ENCODE assay signal across 8 mouse cellular contexts in genomic region chr11:72689551-72690510, GRCm38 (mm10). TPM values are rescaled to one million over a fixed set of nuclear protein-coding genes. Genes with fewer than 3 reads are reported as not detected.
A peak's percentile ranks its signal among the peaks of the same experiment; 100 is the strongest.
DNase-seq lines count a peak whose midpoint lies in the region; ATAC-seq lines count a peak whose summit lies in the region.

Gene Ankfy1, plus strand, starts transcription at chr11:72690006.

- ATAC-seq in forebrain, embryonic 14.5 days: peak; percentile 98
- peak; percentile 98 for ATAC-seq in neural tube, embryonic 15.5 days (ENCODE audit: low FRiP score)

- intact Hi-C loops in heart, postnatal 14 days (cut with DNase I): loop anchor here (5.0 kb wide), 1 partner anchor 83 kb away; the partner anchor contains the start of gene Ube2g1

- peaks cover 12% of the 10 kb centered on the region for H3K4me1 ChIP-seq in forebrain, embryonic 14.5 days (ENCODE audit: control insufficient read depth, insufficient read depth, low read length)
- H3K4me1 ChIP-seq in neural tube, embryonic 15.5 days: peaks cover 32% of the 10 kb centered on the region

- H3K9me3 ChIP-seq in forebrain, embryonic 14.5 days (replicated peaks; ENCODE audit: control insufficient read depth, low read length): no peaks in the 10 kb centered on the region
- no peaks in the 10 kb centered on the region for H3K9me3 ChIP-seq in neural tube, embryonic 15.5 days (replicated peaks)

- peak; percentile 95 for DNase-seq in ES-CJ7 (ENCODE audit: low read depth, low spot score)
- DNase-seq in cerebellum, adult 11 months: peak; percentile 90
- DNase-seq in forebrain, embryonic 14.5 days (ENCODE audit: low spot score): peak; percentile 98
- peak; percentile 95 to 99 for DNase-seq in heart, postnatal 14 days
- peak; percentile 96 for DNase-seq in layer of hippocampus, adult 11-12 months (ENCODE audit: low spot score)
- peak; percentile 98 for DNase-seq in lung, adult 18-20 months
- DNase-seq in testis, postnatal 14 days (ENCODE audit: low spot score): peak; percentile 96

- H3K4me2 ChIP-seq in forebrain, embryonic 14.5 days (ENCODE audit: low read length): peak within 1 kb of the TSS; percentile 90
- H3K4me2 ChIP-seq in neural tube, embryonic 15.5 days: peak within 1 kb of the TSS; percentile 70

- no peaks in the 10 kb centered on the region for H3K27me3 ChIP-seq in forebrain, embryonic 14.5 days (replicated peaks; ENCODE audit: control insufficient read depth, insufficient read depth, low read length)
- H3K27me3 ChIP-seq in neural tube, embryonic 15.5 days (replicated peaks): no peaks in the 10 kb centered on the region

- peaks cover 15% of the 10 kb centered on the region; the same call in 1 of the 2 replicates for H3K36me3 ChIP-seq in forebrain, embryonic 14.5 days (ENCODE audit: control insufficient read depth, insufficient read depth, low read length)
- H3K36me3 ChIP-seq in neural tube, embryonic 15.5 days: peaks cover 3% of the 10 kb centered on the region; the same call in 1 of the 2 replicates

- H3K27ac ChIP-seq in forebrain, embryonic 14.5 days (ENCODE audit: low read depth, low read length): peak within 1 kb of the TSS; percentile 68
- H3K27ac ChIP-seq in neural tube, embryonic 15.5 days (replicated peaks): peak within 1 kb of the TSS; percentile 96

- WGBS in forebrain, embryonic 14.5 days: under 1% methylated on average over 56 of the region's 56 CpGs
- under 1% methylated on average over 56 of the region's 56 CpGs for WGBS in neural tube, embryonic 15.5 days

- peak within 1 kb of the TSS; percentile 78 for H3K9ac ChIP-seq in forebrain, embryonic 14.5 days (ENCODE audit: low read length)
- H3K9ac ChIP-seq in neural tube, embryonic 15.5 days (replicated peaks): peak within 1 kb of the TSS; percentile 84

- peak within 1 kb of the TSS; percentile 70 for H3K4me3 ChIP-seq in forebrain, embryonic 14.5 days (ENCODE audit: low read depth, low read length)
- H3K4me3 ChIP-seq in neural tube, embryonic 15.5 days (replicated peaks): peak within 1 kb of the TSS; percentile 91

RNA-seq across cellular contexts. Expression of gene Ankfy1, which starts in this region (rescaled TPM):
- 27.1 and 32.3 TPM in 2 replicates for polyA plus RNA-seq in forebrain, embryonic 14.5 days (2014; fragmentation: Nextera tagmentation; extraction: Ambion mirVana)
- 10 to 100 TPM; 21.4 to 21.9 TPM for total RNA-seq in heart, postnatal 14 days (2021)
- 19.0 and 19.7 TPM in 2 replicates for polyA plus RNA-seq in neural tube, embryonic 15.5 days (2015; fragmentation: Nextera tagmentation; extraction: Ambion mirVana)

Comparison
In these comparisons a context has a peak if more than half of its experiments do, and no peak if none do; other contexts are left out.
1. Peak in every context shown above with its lines: DNase-seq, ATAC-seq, H3K4me3 ChIP-seq and H3K27ac ChIP-seq.